In genomic region chr3:27280280-27280749, GRCm38 (mm10) we compare ENCODE assay signal across 10 mouse cellular contexts. TPM values are rescaled to one million over a fixed set of nuclear protein-coding genes. Genes with fewer than 3 reads are reported as not detected.
DNase-seq lines count a peak whose midpoint lies in the region; ATAC-seq and TF ChIP-seq lines count a peak whose summit lies in the region.
"Had no signal": no experiment of that assay in that cellular context is flagged by ENCODE, and none has a peak within 500 bp of the region (broad histone marks: within the 10 kb centered on the region; RNA-seq: fewer than 3 reads in every experiment).

No protein-coding gene starts in this region.

- no peaks in the 10 kb centered on the region for H3K27me3 ChIP-seq in intestine, embryonic 15.5 days (replicated peaks)
- H3K27me3 ChIP-seq in hindbrain, postnatal 0 days (ENCODE audit: insufficient read depth, low read length) = no peaks in the 10 kb centered on the region
- H3K27me3 ChIP-seq: embryonic facial prominence, embryonic 13.5 days; megakaryocyte, embryonic 14.5 days had no signal

- H3K4me1 ChIP-seq in intestine, embryonic 15.5 days (replicated peaks) = peaks cover 6% of the 10 kb centered on the region; the same call in 1 of the 2 replicates
- H3K4me1 ChIP-seq in lung, adult 2 months (ENCODE audit: control insufficient read depth, insufficient read depth, low read length) = peaks cover 2% of the 10 kb centered on the region
- H3K4me1 ChIP-seq in hindbrain, postnatal 0 days (ENCODE audit: insufficient read depth, low read length) = no peaks in the 10 kb centered on the region

- H3K4me2 ChIP-seq in intestine, embryonic 15.5 days (replicated peaks) = no peak overlapping the region; the same call in 1 of the 2 replicates
- H3K4me2 ChIP-seq in hindbrain, postnatal 0 days (ENCODE audit: low read depth, low read length) = no peak overlapping the region
- H3K4me2 ChIP-seq: embryonic facial prominence, embryonic 13.5 days had no signal

- no peak overlapping the region for H3K27ac ChIP-seq in intestine, embryonic 15.5 days
- no peak overlapping the region for H3K27ac ChIP-seq in hindbrain, postnatal 0 days
- H3K27ac ChIP-seq: embryonic facial prominence, embryonic 13.5 days had no signal

- WGBS in intestine, embryonic 15.5 days = 56% methylated on average over 11 of the region's 11 CpGs
- WGBS in lung, adult 2 months = 20% methylated on average over 11 of the region's 11 CpGs
- 43% methylated on average over 11 of the region's 11 CpGs for WGBS in hindbrain, postnatal 0 days

- no peak for TF ChIP-seq CTCF in lung, adult 2 months (IDR thresholded peaks at IDR 0.05; ENCODE audit: insufficient read depth, low read length)
- TF ChIP-seq CTCF in hindbrain, postnatal 0 days (IDR thresholded peaks at IDR 0.05; ENCODE audit: low read depth) = no peak

- no peaks in the 10 kb centered on the region for H3K9me3 ChIP-seq in intestine, embryonic 15.5 days
- H3K9me3 ChIP-seq in hindbrain, postnatal 0 days (ENCODE audit: low read length) = no peaks in the 10 kb centered on the region
- H3K9me3 ChIP-seq: embryonic facial prominence, embryonic 13.5 days; megakaryocyte, embryonic 14.5 days had no signal

- H3K36me3 ChIP-seq in intestine, embryonic 15.5 days = no peaks in the 10 kb centered on the region
- H3K36me3 ChIP-seq in hindbrain, postnatal 0 days (ENCODE audit: insufficient read depth, low read length) = no peaks in the 10 kb centered on the region
- H3K36me3 ChIP-seq: embryonic facial prominence, embryonic 13.5 days had no signal

- peak; percentile 53 to 72 for DNase-seq in adrenal gland, adult (ENCODE audit: inconsistent age in 2 of 2, low spot score in 1 of 2)
- no peak for DNase-seq in adrenal gland, postnatal 4 days (ENCODE audit: low spot score in 2 of 2)
- DNase-seq in adrenal gland, postnatal 36 days = peak; percentile 44 to 55
- DNase-seq in lung, adult 2 months = peak; percentile 21
- no peak for DNase-seq in frontal cortex, postnatal 10 days (ENCODE audit: low spot score in 2 of 2)
- no peak for DNase-seq in adipocyte (ENCODE audit: low spot score)
- no peak for DNase-seq in hindbrain, postnatal 0 days (ENCODE audit: low spot score)

- no peak overlapping the region for H3K4me3 ChIP-seq in intestine, embryonic 15.5 days (replicated peaks)
- peak overlapping the region; percentile 5 for H3K4me3 ChIP-seq in lung, adult 2 months (replicated peaks; ENCODE audit: extremely low read depth, low read depth, low read length)
- no peak overlapping the region for H3K4me3 ChIP-seq in hindbrain, postnatal 0 days (ENCODE audit: low read length)
- H3K4me3 ChIP-seq: embryonic facial prominence, embryonic 13.5 days; megakaryocyte, embryonic 14.5 days had no signal

- ATAC-seq in intestine, embryonic 15.5 days = peak; percentile 24; the same call in 1 of the 2 replicates
- no peak for ATAC-seq in hindbrain, postnatal 0 days

- TF ChIP-seq POLR2A in lung, adult 2 months (IDR thresholded peaks at IDR 0.05; ENCODE audit: borderline replicate concordance, extremely low read depth, low read depth, low read length) = no peak

- no peak overlapping the region for H3K9ac ChIP-seq in intestine, embryonic 15.5 days
- H3K9ac ChIP-seq in hindbrain, postnatal 0 days (replicated peaks; ENCODE audit: low read length) = no peak overlapping the region
- H3K9ac ChIP-seq: embryonic facial prominence, embryonic 13.5 days had no signal

RNA-seq across cellular contexts. Expression of gene Tnfsf10, which starts 36.5 kb away (rescaled TPM):
- total RNA-seq in adrenal gland, postnatal 4 days (2021) = 10 to 100 TPM in 1 of 2 experiments, 1 to 10 TPM in 1; 9.3 to 10.2 TPM
- total RNA-seq in adrenal gland, postnatal 36 days (2021) = 10 to 100 TPM in 1 of 2 experiments, 1 to 10 TPM in 1; 8.3 to 11.6 TPM
- polyA plus RNA-seq in intestine, embryonic 15.5 days (2015; fragmentation: Nextera tagmentation; extraction: Ambion mirVana) = 0.77 and 1.1 TPM in 2 replicates
- 26.5 and 37.6 TPM in 2 replicates for polyA plus RNA-seq in lung, adult 2 months (2012; rRNA removed)
- total RNA-seq in hindbrain, postnatal 0 days (2014; rRNA removed) = 0.36 and 0.73 TPM in 2 replicates
- polyA plus RNA-seq in hindbrain, postnatal 0 days (2015; fragmentation: Nextera tagmentation; extraction: Ambion mirVana) = 0.35 and 0.42 TPM in 2 replicates

Comparison
In these comparisons a context has a peak if more than half of its experiments do, and no peak if none do; other contexts are left out.
1. DNase-seq: peak in adrenal gland, adult (2 of 2), adrenal gland, postnatal 36 days (2 of 2) and lung, adult 2 months (single experiment); none in adrenal gland, postnatal 4 days (0 of 2), frontal cortex, postnatal 10 days (0 of 2), adipocyte (single experiment) and hindbrain, postnatal 0 days (single experiment).